Mouse (Mus musculus): ENCODE measurements around the gene Zmynd11. TPM values are rescaled to one million over a fixed set of nuclear protein-coding genes. Genes with fewer than 3 reads are reported as not detected.

The Zmynd11 gene
- polyA plus RNA-seq, 1 experiment, result 288 TPM

DNA sequence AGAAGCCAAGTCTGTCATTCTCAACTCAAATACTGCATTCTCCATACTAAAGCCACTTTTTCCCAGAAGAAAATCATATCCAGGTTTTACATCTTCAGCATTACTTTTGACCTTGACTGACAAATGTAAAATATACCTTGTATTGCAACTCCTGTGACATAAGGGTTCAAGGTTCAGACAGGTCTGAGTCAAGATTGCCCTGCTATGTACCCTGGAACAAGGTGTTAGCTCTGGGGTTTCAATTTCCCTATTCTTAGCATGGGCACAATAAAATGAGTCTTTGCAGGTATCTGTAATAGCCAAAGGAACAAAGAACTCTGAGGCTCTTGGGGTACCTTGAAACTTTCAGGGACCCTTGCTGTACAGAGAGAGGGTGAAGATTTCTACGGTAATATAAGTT, 115.2 kb downstream of the Zmynd11 start:
- DNase-seq, result no peak
- Histone ChIP-seq H3K27ac (ENCODE audit: insufficient read depth, low read length) (no peak overlapping the region), H3K4me3 (replicated peaks; ENCODE audit: insufficient read depth, low read depth, low read length) (no peak overlapping the region), H3K4me1 (ENCODE audit: control insufficient read depth, insufficient read depth, low read length) (no peaks in the 10 kb centered on the region), H3K27me3 (ENCODE audit: control insufficient read depth, insufficient read depth, low read length) (no peaks in the 10 kb centered on the region)
- TF ChIP-seq CTCF (IDR thresholded peaks at IDR 0.05; ENCODE audit: borderline replicate concordance, insufficient read depth, low read depth, low read length), result no peak
- TF ChIP-seq POLR2A (IDR thresholded peaks at IDR 0.05; ENCODE audit: borderline replicate concordance, insufficient read depth, low read length), result no peak
- WGBS, result 94% methylated on average over 1 of the region's 1 CpGs

DNA sequence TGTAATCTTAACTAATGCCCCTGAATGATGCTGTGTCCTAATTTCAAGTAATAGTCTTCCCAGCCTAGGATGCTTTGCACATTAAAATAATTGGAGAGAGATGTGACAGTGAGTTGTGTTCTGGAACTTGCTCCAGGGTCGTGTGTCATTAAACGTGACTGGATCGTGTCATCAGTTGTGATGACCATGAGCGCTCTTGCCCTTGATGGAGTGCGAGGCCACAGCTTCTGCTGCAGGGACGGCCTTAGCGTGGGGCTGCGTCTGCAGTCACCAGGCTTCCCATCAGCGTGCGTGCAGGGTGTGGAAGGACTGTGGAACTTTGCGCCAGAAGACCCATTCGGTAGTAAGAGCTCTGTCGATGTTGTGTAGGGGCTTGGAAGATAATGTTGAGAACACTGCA, 116.4 kb downstream of the Zmynd11 start:
- WGBS, result 95% methylated on average over 13 of the region's 13 CpGs
- Histone ChIP-seq H3K27ac (ENCODE audit: insufficient read depth, low read length) (no peak overlapping the region), H3K27me3 (ENCODE audit: control insufficient read depth, insufficient read depth, low read length) (no peaks in the 10 kb centered on the region), H3K4me1 (ENCODE audit: control insufficient read depth, insufficient read depth, low read length) (no peaks in the 10 kb centered on the region), H3K4me3 (replicated peaks; ENCODE audit: insufficient read depth, low read depth, low read length) (no peak overlapping the region)
- no peak for DNase-seq
- no peak for TF ChIP-seq POLR2A (IDR thresholded peaks at IDR 0.05; ENCODE audit: borderline replicate concordance, insufficient read depth, low read length)
- TF ChIP-seq CTCF (IDR thresholded peaks at IDR 0.05; ENCODE audit: borderline replicate concordance, insufficient read depth, low read depth, low read length), result no peak

DNA sequence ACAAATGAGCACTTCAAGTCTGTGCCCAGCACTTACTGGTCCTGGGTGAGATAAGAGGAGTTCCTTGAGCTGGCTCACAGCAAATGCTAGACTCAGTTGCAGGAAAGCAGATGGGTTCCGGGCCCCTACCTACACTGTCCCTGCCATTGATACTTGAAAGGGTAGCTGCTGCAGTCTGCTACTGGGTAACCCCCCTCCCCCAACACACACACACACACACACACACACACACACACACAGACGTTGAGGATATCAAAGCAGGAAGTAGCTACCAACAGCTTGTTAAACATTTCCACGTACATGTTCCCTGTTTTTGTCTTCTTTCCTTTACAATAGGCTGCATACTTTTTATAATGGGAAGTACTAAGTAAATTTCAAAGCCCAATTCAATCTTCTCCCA, 127.2 kb downstream of the Zmynd11 start:
- Histone ChIP-seq H3K4me1 (ENCODE audit: control insufficient read depth, insufficient read depth, low read length) (no peaks in the 10 kb centered on the region), H3K4me3 (replicated peaks; ENCODE audit: insufficient read depth, low read depth, low read length) (no peak overlapping the region), H3K27ac (ENCODE audit: insufficient read depth, low read length) (no peak overlapping the region), H3K27me3 (ENCODE audit: control insufficient read depth, insufficient read depth, low read length) (no peaks in the 10 kb centered on the region)
- no peak for TF ChIP-seq CTCF (IDR thresholded peaks at IDR 0.05; ENCODE audit: borderline replicate concordance, insufficient read depth, low read depth, low read length)
- TF ChIP-seq POLR2A (IDR thresholded peaks at IDR 0.05; ENCODE audit: borderline replicate concordance, insufficient read depth, low read length), result no peak
- 63% methylated on average over 3 of the region's 3 CpGs for WGBS
- no peak for DNase-seq

DNA sequence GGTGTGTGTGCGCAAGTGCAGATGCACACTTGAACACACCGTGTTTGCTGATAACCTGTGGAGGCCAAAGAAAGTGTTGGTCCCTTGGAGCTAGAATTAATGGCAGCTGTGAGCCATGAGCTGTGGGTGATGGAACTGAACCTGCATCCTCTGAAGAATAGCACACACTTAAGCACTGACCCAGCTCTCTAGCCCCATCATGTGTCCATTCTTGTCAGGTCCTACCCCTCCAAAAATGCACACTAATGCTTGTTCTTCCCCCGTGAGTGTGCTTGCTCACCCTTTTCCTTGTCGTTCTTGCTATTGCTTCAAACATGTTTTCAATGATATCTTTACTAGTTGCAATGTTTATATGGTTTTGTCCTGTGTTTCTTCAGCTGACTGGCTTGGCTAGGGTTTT, 128.6 kb downstream of the Zmynd11 start:
- peak; percentile 22 to 31 for DNase-seq
- H3K27me3 ChIP-seq (ENCODE audit: control insufficient read depth, insufficient read depth, low read length), result no peaks in the 10 kb centered on the region
- no peak overlapping the region for H3K4me3 ChIP-seq (replicated peaks; ENCODE audit: insufficient read depth, low read depth, low read length)
- peak; percentile 68; the same call in 1 of the 2 replicates for TF ChIP-seq CTCF (IDR thresholded peaks at IDR 0.05; ENCODE audit: borderline replicate concordance, insufficient read depth, low read depth, low read length)
- no peak for TF ChIP-seq POLR2A (IDR thresholded peaks at IDR 0.05; ENCODE audit: borderline replicate concordance, insufficient read depth, low read length)
- H3K4me1 ChIP-seq (ENCODE audit: control insufficient read depth, insufficient read depth, low read length), result no peaks in the 10 kb centered on the region
- no peak overlapping the region for H3K27ac ChIP-seq (ENCODE audit: insufficient read depth, low read length)
- 54% methylated on average over 4 of the region's 4 CpGs for WGBS

DNA sequence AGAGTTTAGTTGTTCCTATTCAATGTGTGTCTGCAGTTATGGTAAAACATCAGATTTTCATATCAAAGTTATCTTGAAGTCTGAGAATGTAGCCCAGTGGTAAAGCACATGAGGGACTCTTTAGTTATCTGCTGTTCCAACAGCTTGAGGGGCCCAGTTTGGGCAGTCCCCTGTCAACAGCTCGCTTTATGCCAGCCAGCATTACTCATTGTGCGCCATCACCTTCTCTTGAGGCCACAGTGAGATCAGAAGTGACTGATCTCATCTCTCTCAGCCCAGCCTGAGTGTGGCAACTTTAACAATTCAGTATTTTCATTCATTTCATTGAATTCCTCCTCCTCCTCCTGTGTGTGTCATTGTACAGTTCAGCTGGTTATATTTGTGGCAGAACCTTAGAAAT, 129.2 kb downstream of the Zmynd11 start:
- no peaks in the 10 kb centered on the region for H3K4me1 ChIP-seq (ENCODE audit: control insufficient read depth, insufficient read depth, low read length)
- H3K27me3 ChIP-seq (ENCODE audit: control insufficient read depth, insufficient read depth, low read length), result no peaks in the 10 kb centered on the region
- TF ChIP-seq POLR2A (IDR thresholded peaks at IDR 0.05; ENCODE audit: borderline replicate concordance, insufficient read depth, low read length) (no peak), CTCF (IDR thresholded peaks at IDR 0.05; ENCODE audit: borderline replicate concordance, insufficient read depth, low read depth, low read length) (no peak)
- DNase-seq, result no peak
- 85% methylated on average over 2 of the region's 2 CpGs for WGBS
- H3K27ac ChIP-seq (ENCODE audit: insufficient read depth, low read length), result no peak overlapping the region
- no peak overlapping the region for H3K4me3 ChIP-seq (replicated peaks; ENCODE audit: insufficient read depth, low read depth, low read length)

Data from cerebellum, adult 2 months (tissue).